23 mouse cellular contexts compared by ENCODE assay signal in the genomic region with DNA sequence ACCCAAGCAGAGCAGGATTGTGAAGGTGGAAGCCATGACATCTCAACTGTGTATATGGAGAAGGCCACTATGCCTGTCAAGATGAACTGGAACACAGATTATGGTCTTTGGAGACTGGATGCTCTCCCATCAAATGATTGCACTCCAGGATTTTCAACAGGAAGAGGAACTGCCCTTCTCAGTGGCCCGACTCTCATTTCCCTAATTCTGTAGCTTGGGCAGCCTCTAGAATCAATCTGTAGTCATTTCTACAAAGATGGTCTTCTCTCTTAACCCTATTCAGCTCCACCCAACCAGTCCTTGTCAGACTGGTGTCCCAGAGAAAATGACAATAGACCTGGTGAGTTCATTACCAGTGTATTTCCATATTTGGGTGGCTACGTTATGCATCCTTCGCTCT. TPM values are rescaled to one million over a fixed set of nuclear protein-coding genes. Genes with fewer than 3 reads are reported as not detected.
"Had no signal": no experiment of that assay in that cellular context is flagged by ENCODE, and none has a peak within 500 bp of the region (broad histone marks: within the 10 kb centered on the region; RNA-seq: fewer than 3 reads in every experiment).

No protein-coding gene starts in this region.

- H3K4me3 ChIP-seq: megakaryocyte, embryonic 14.5 days; midbrain, embryonic 13.5 days; midbrain, embryonic 15.5 days; myocyte; neural tube, embryonic 13.5 days; neural tube, embryonic 15.5 days had no signal

- H3K36me3 ChIP-seq: midbrain, embryonic 13.5 days; midbrain, embryonic 15.5 days; neural tube, embryonic 13.5 days; neural tube, embryonic 15.5 days had no signal

- DNase-seq: lung, adult 18-20 months; lung, embryonic 14.5 days; lung, postnatal 36 days; retina, postnatal 1 day; right cerebral cortex, adult 18-20 months; right cerebral cortex, postnatal 25 days; right cerebral cortex, postnatal 4 days; spleen, adult 18-20 months; thymus, adult 18-20 months; thymus, postnatal 14 days; thymus, postnatal 36 days had no signal

- ATAC-seq: midbrain, embryonic 13.5 days; midbrain, embryonic 15.5 days had no signal

- H3K4me1 ChIP-seq: midbrain, embryonic 13.5 days; midbrain, embryonic 15.5 days; neural tube, embryonic 13.5 days; neural tube, embryonic 15.5 days had no signal

- H3K27ac ChIP-seq: liver, embryonic 14.5 days; macrophage; midbrain, embryonic 13.5 days; midbrain, embryonic 15.5 days; neural tube, embryonic 13.5 days; neural tube, embryonic 15.5 days had no signal

- H3K9me3 ChIP-seq: megakaryocyte, embryonic 14.5 days; midbrain, embryonic 15.5 days; neural tube, embryonic 15.5 days had no signal

- H3K27me3 ChIP-seq: midbrain, embryonic 13.5 days; midbrain, embryonic 15.5 days; neural tube, embryonic 13.5 days; neural tube, embryonic 15.5 days had no signal

- H3K9ac ChIP-seq: liver, embryonic 14.5 days; lung, embryonic 14.5 days; midbrain, embryonic 13.5 days; midbrain, embryonic 15.5 days; neural tube, embryonic 13.5 days; neural tube, embryonic 15.5 days had no signal

- H3K4me2 ChIP-seq: lung, embryonic 14.5 days; midbrain, embryonic 11.5 days; midbrain, embryonic 13.5 days; midbrain, embryonic 15.5 days; neural tube, embryonic 13.5 days; neural tube, embryonic 15.5 days had no signal

RNA-seq across cellular contexts. Expression of gene Lilra6, which starts 42.1 kb away (rescaled TPM):
- total RNA-seq: midbrain, postnatal 0 days had no signal
- polyA plus RNA-seq: midbrain, embryonic 11.5 days; midbrain, embryonic 13.5 days; midbrain, embryonic 15.5 days; midbrain, postnatal 0 days; myocyte; neural tube, embryonic 11.5 days; neural tube, embryonic 13.5 days; neural tube, embryonic 15.5 days; stomach, embryonic 14.5 days had no signal

RNA-seq across cellular contexts. Expression of gene Gm14548, which starts 59.5 kb away (rescaled TPM):
- total RNA-seq: midbrain, postnatal 0 days had no signal
- polyA plus RNA-seq: midbrain, embryonic 11.5 days; midbrain, embryonic 13.5 days; midbrain, embryonic 15.5 days; midbrain, postnatal 0 days; myocyte; neural tube, embryonic 11.5 days; neural tube, embryonic 13.5 days; neural tube, embryonic 15.5 days; stomach, embryonic 14.5 days had no signal
